10 mouse cellular contexts compared by ENCODE assay signal in the genomic region with DNA sequence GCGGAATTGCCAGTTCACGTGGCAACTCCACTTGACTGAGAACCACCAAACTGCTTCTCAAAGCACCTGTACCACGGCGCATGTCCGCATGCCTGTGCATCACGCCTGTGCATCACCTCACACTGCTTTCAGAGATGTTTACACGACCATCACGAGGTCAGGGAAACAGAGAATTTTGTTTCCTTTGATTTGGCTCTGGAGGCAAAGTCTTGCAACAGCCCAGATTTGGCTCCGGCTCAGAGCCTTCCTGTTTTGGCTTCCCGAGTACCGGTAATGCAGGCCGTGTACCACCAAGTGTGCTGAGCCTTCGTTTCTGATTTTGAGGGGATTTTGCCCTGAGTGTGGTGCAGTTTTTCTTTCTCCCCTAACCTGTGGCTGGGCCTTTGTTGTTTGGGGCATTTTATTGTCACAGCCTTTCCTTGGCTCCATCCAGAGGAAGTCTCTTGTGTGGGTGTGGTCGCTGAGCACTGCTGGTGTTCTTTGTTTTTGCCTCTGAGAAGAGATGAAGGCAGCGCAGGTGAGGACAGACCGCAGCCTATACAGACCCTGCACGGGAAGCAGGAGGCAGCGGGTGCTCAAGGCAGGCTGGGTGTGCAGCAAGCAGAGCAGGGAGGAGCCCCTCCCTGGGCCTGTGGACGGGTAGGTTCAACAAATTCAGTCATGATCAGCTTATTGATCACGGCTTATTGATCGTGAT.
DNase-seq lines count a peak whose midpoint lies in the region; ATAC-seq lines count a peak whose summit lies in the region.
"Had no signal": no experiment of that assay in that cellular context is flagged by ENCODE, and none has a peak within 500 bp of the region (broad histone marks: within the 10 kb centered on the region; RNA-seq: fewer than 3 reads in every experiment).

No protein-coding gene starts in this region.

- H3K4me2 ChIP-seq in midbrain, embryonic 15.5 days, result no peak overlapping the region
- no peak overlapping the region; the same call in 1 of the 2 replicates for H3K4me2 ChIP-seq in intestine, embryonic 15.5 days (replicated peaks)
- H3K4me2 ChIP-seq: hindbrain, embryonic 14.5 days had no signal

- peaks cover 10% of the 10 kb centered on the region; the same call in 1 of the 2 replicates for H3K27me3 ChIP-seq in midbrain, embryonic 10.5 days (ENCODE audit: low read depth, poor library complexity, severe bottlenecking)
- 0 out of 2 replicates have a peak, but pooled peaks cover 2% of the 10 kb centered on the region for H3K27me3 ChIP-seq in midbrain, embryonic 15.5 days (replicated peaks)
- H3K27me3 ChIP-seq in intestine, embryonic 15.5 days (replicated peaks), result no peaks in the 10 kb centered on the region

- no peak for ATAC-seq in midbrain, embryonic 15.5 days (replicated peaks)
- no peak for ATAC-seq in intestine, embryonic 15.5 days

- no peaks in the 10 kb centered on the region for H3K9me3 ChIP-seq in midbrain, embryonic 10.5 days (replicated peaks)
- no peaks in the 10 kb centered on the region for H3K9me3 ChIP-seq in midbrain, embryonic 15.5 days
- H3K9me3 ChIP-seq in intestine, embryonic 15.5 days, result no peaks in the 10 kb centered on the region

- DNase-seq in adrenal gland, postnatal 14 days, result peak; percentile 51
- no peak for DNase-seq in adrenal gland, postnatal 4 days (ENCODE audit: low spot score in 2 of 2)
- DNase-seq in midbrain, embryonic 10.5 days (ENCODE audit: low spot score), result no peak
- DNase-seq in kidney, postnatal 25 days, result peak; percentile 48 to 59
- DNase-seq in thymus, postnatal 14 days, result peak; percentile 61
- DNase-seq in embryo, embryonic 9.5 days (ENCODE audit: extremely low spot score), result no peak
- DNase-seq: gastrocnemius, postnatal 10 days had no signal

- H3K9ac ChIP-seq in midbrain, embryonic 15.5 days, result no peak overlapping the region
- no peak overlapping the region for H3K9ac ChIP-seq in intestine, embryonic 15.5 days
- H3K9ac ChIP-seq: hindbrain, embryonic 14.5 days had no signal

- H3K36me3 ChIP-seq in midbrain, embryonic 10.5 days, result no peaks in the 10 kb centered on the region
- H3K36me3 ChIP-seq in midbrain, embryonic 15.5 days (replicated peaks), result no peaks in the 10 kb centered on the region
- H3K36me3 ChIP-seq in intestine, embryonic 15.5 days, result no peaks in the 10 kb centered on the region

- H3K27ac ChIP-seq in midbrain, embryonic 10.5 days (replicated peaks), result peak overlapping the region; percentile 43; the same call in 1 of the 2 replicates
- H3K27ac ChIP-seq in midbrain, embryonic 15.5 days, result no peak overlapping the region
- no peak overlapping the region for H3K27ac ChIP-seq in intestine, embryonic 15.5 days
- H3K27ac ChIP-seq: hindbrain, embryonic 14.5 days had no signal

- H3K4me1 ChIP-seq in midbrain, embryonic 10.5 days, result peaks cover 45% of the 10 kb centered on the region
- peaks cover 15% of the 10 kb centered on the region for H3K4me1 ChIP-seq in midbrain, embryonic 15.5 days
- H3K4me1 ChIP-seq in intestine, embryonic 15.5 days (replicated peaks), result peaks cover 18% of the 10 kb centered on the region

- 54% methylated on average over 21 of the region's 21 CpGs for WGBS in midbrain, embryonic 10.5 days
- WGBS in midbrain, embryonic 15.5 days, result 53% methylated on average over 21 of the region's 21 CpGs
- 53% methylated on average over 21 of the region's 21 CpGs for WGBS in intestine, embryonic 15.5 days

- no peak overlapping the region for H3K4me3 ChIP-seq in midbrain, embryonic 10.5 days
- H3K4me3 ChIP-seq in midbrain, embryonic 15.5 days, result no peak overlapping the region
- no peak overlapping the region for H3K4me3 ChIP-seq in intestine, embryonic 15.5 days (replicated peaks)

Comparison
In these comparisons a context has a peak if more than half of its experiments do, and no peak if none do; other contexts are left out.
1. DNase-seq: peak in adrenal gland, postnatal 14 days (single experiment), kidney, postnatal 25 days (2 of 2) and thymus, postnatal 14 days (single experiment); none in adrenal gland, postnatal 4 days (0 of 2), midbrain, embryonic 10.5 days (single experiment) and embryo, embryonic 9.5 days (single experiment).